Comparison of ENCODE assay signal across 7 mouse cellular contexts in genomic region chr8:109536703-109537102, GRCm38 (mm10). TPM values are rescaled to one million over a fixed set of nuclear protein-coding genes. Genes with fewer than 3 reads are reported as not detected.
DNase-seq lines count a peak whose midpoint lies in the region; ATAC-seq and TF ChIP-seq lines count a peak whose summit lies in the region.

No protein-coding gene starts in this region.

- no peaks in the 10 kb centered on the region for H3K9me3 ChIP-seq in limb, embryonic 10.5 days (replicated peaks)
- no peaks in the 10 kb centered on the region for H3K9me3 ChIP-seq in midbrain, embryonic 13.5 days

- H3K27me3 ChIP-seq in limb, embryonic 10.5 days (ENCODE audit: low read depth, poor library complexity, severe bottlenecking): no peaks in the 10 kb centered on the region
- H3K27me3 ChIP-seq in midbrain, embryonic 13.5 days: no peaks in the 10 kb centered on the region
- H3K27me3 ChIP-seq in spleen, adult 2 months (ENCODE audit: control insufficient read depth, insufficient read depth, low read length): no peaks in the 10 kb centered on the region

- H3K4me3 ChIP-seq in limb, embryonic 10.5 days: peak overlapping the region; percentile 29
- H3K4me3 ChIP-seq in midbrain, embryonic 13.5 days (replicated peaks): no peak overlapping the region
- no peak overlapping the region for H3K4me3 ChIP-seq in spleen, adult 2 months (ENCODE audit: extremely low read depth, insufficient read depth, insufficient read length)

- no peaks in the 10 kb centered on the region for H3K36me3 ChIP-seq in limb, embryonic 10.5 days
- no peaks in the 10 kb centered on the region for H3K36me3 ChIP-seq in midbrain, embryonic 13.5 days
- H3K36me3 ChIP-seq in spleen, adult 2 months (ENCODE audit: control insufficient read depth, insufficient read depth, low read length): no peaks in the 10 kb centered on the region

- TF ChIP-seq POLR2A in spleen, adult 2 months (IDR thresholded peaks at IDR 0.05; ENCODE audit: low read depth, low read length): no peak

- WGBS in limb, embryonic 10.5 days: 2% methylated on average over 5 of the region's 5 CpGs
- 2% methylated on average over 5 of the region's 5 CpGs for whole genome bisulfite sequencing in midbrain, embryonic 13.5 days
- WGBS in spleen, adult 2 months: 20% methylated on average over 5 of the region's 5 CpGs

- peak; percentile 90 for ATAC-seq in midbrain, embryonic 13.5 days

- H3K9ac ChIP-seq in midbrain, embryonic 13.5 days (replicated peaks): no peak overlapping the region

- DNase-seq in adrenal gland, postnatal 10 days: peak; percentile 88
- DNase-seq in embryo, embryonic 11 days: peak; percentile 84
- DNase-seq in gastrocnemius, postnatal 36 days: peak; percentile 56 to 68
- peak; percentile 64 for DNase-seq in kidney, adult 11 months
- peak; percentile 95 for DNase-seq in limb, embryonic 10.5 days (ENCODE audit: low spot score)
- DNase-seq in spleen, adult 2 months (ENCODE audit: low read depth in 1 of 2, low spot score in 2 of 2): peak; percentile 8 to 53

- peak overlapping the region; percentile 23; the same call in 1 of the 2 replicates for H3K4me2 ChIP-seq in midbrain, embryonic 13.5 days (replicated peaks)

- H3K27ac ChIP-seq in limb, embryonic 10.5 days: peak overlapping the region; percentile 75
- H3K27ac ChIP-seq in midbrain, embryonic 13.5 days: peak overlapping the region; percentile 73
- H3K27ac ChIP-seq in spleen, adult 2 months (ENCODE audit: insufficient read depth, low read length): no peak overlapping the region

- H3K4me1 ChIP-seq in limb, embryonic 10.5 days: peaks cover 16% of the 10 kb centered on the region
- H3K4me1 ChIP-seq in midbrain, embryonic 13.5 days (replicated peaks): peaks cover 6% of the 10 kb centered on the region; the same call in 1 of the 2 replicates
- no peaks in the 10 kb centered on the region for H3K4me1 ChIP-seq in spleen, adult 2 months (ENCODE audit: control insufficient read depth, insufficient read depth, insufficient read length)

- intact Hi-C loops in gastrocnemius, postnatal 36 days (cut with DNase I): no loop called here

- peak; percentile 60; the same call in 1 of the 2 replicates for TF ChIP-seq CTCF in spleen, adult 2 months (IDR thresholded peaks at IDR 0.05; ENCODE audit: extremely low read depth, insufficient read depth, insufficient read length, insufficient replicate concordance)

RNA-seq across cellular contexts. Expression of gene Dhx38, which starts 29.0 kb away (rescaled TPM):
- 10 to 100 TPM; 21.7 to 23.7 TPM for total RNA-seq in adrenal gland, postnatal 10 days (2021)
- 1 to 10 TPM; 8.8 to 9.8 TPM for total RNA-seq in gastrocnemius, postnatal 36 days (2021)
- polyA plus RNA-seq in limb, embryonic 10.5 days (2016; fragmentation: Nextera tagmentation; extraction: Ambion mirVana): 46.4 and 46.6 TPM in 2 replicates
- polyA plus RNA-seq in midbrain, embryonic 13.5 days (2015; fragmentation: Nextera tagmentation; extraction: Ambion mirVana): 22.8 and 24.7 TPM in 2 replicates
- 20.1 and 22.6 TPM in 2 replicates for polyA plus RNA-seq in spleen, adult 2 months (2012; rRNA removed)

RNA-seq across cellular contexts. Expression of gene Txnl4b, which starts 29.0 kb away (rescaled TPM):
- total RNA-seq in adrenal gland, postnatal 10 days (2021): 10 to 100 TPM; 10.5 to 11.8 TPM
- 1 to 10 TPM; 6.8 to 7.2 TPM for total RNA-seq in gastrocnemius, postnatal 36 days (2021)
- 25.2 and 26.2 TPM in 2 replicates for polyA plus RNA-seq in limb, embryonic 10.5 days (2016; fragmentation: Nextera tagmentation; extraction: Ambion mirVana)
- 30.9 and 34.1 TPM in 2 replicates for polyA plus RNA-seq in midbrain, embryonic 13.5 days (2015; fragmentation: Nextera tagmentation; extraction: Ambion mirVana)
- polyA plus RNA-seq in spleen, adult 2 months (2012; rRNA removed): 2.6 and 2.9 TPM in 2 replicates

RNA-seq across cellular contexts. Expression of gene Hp, which starts 42.3 kb away (rescaled TPM):
- total RNA-seq in adrenal gland, postnatal 10 days (2021): 100 to 1,000 TPM; 313 to 788 TPM
- 10 to 100 TPM in 1 of 2 experiments, 1 to 10 TPM in 1; 7.1 to 21.5 TPM for total RNA-seq in gastrocnemius, postnatal 36 days (2021)
- polyA plus RNA-seq in limb, embryonic 10.5 days (2016; fragmentation: Nextera tagmentation; extraction: Ambion mirVana): 0.61 and 0.98 TPM in 2 replicates
- polyA plus RNA-seq in midbrain, embryonic 13.5 days (2015; fragmentation: Nextera tagmentation; extraction: Ambion mirVana): 0.24 and 0.35 TPM in 2 replicates
- polyA plus RNA-seq in spleen, adult 2 months (2012; rRNA removed): 22.1 and 31.9 TPM in 2 replicates

RNA-seq across cellular contexts. Expression of gene Pmfbp1, which starts 42.9 kb away (rescaled TPM):
- not detected for total RNA-seq in adrenal gland, postnatal 10 days (2021)
- total RNA-seq in gastrocnemius, postnatal 36 days (2021): not detected
- polyA plus RNA-seq in limb, embryonic 10.5 days (2016; fragmentation: Nextera tagmentation; extraction: Ambion mirVana): 0.05 and 0.08 TPM in 2 replicates
- polyA plus RNA-seq in midbrain, embryonic 13.5 days (2015; fragmentation: Nextera tagmentation; extraction: Ambion mirVana): 1.8 and 2.5 TPM in 2 replicates
- polyA plus RNA-seq in spleen, adult 2 months (2012; rRNA removed): not detected in 2 replicates

Comparison
In these comparisons a context has a peak if more than half of its experiments do, and no peak if none do; other contexts are left out.
1. DNase-seq: peak in every context shown above with its lines; median percentile 95 in limb, embryonic 10.5 days; 88 in adrenal gland, postnatal 10 days; 84 in embryo, embryonic 11 days; 64 in kidney, adult 11 months; 62 in gastrocnemius, postnatal 36 days; 30 in spleen, adult 2 months.
2. RNA of gene Hp, which starts 42.3 kb away (polyA plus RNA-seq): 22.1 to 31.9 TPM in spleen, adult 2 months; 0.61 to 0.98 TPM in limb, embryonic 10.5 days and 0.24 to 0.35 TPM in midbrain, embryonic 13.5 days; every median in the first group is over 10 times any median in the second.